ENCODE assay signal across 25 mouse cellular contexts in genomic region chr19:30744426-30744825, GRCm38 (mm10).
"Had no signal": no experiment of that assay in that cellular context is flagged by ENCODE, and none has a peak within 500 bp of the region (broad histone marks: within the 10 kb centered on the region; RNA-seq: fewer than 3 reads in every experiment).

No protein-coding gene starts in this region.

- H3K4me1 ChIP-seq: heart, embryonic 10.5 days; heart, embryonic 12.5 days; hindbrain, embryonic 10.5 days; hindbrain, embryonic 13.5 days; hindbrain, embryonic 15.5 days; kidney, embryonic 15.5 days; limb, embryonic 13.5 days; limb, embryonic 15.5 days; liver, embryonic 12.5 days had no signal

- DNase-seq: gastrocnemius, postnatal 14 days; heart, adult 11 months; heart, postnatal 10 days; heart, postnatal 36 days; kidney, adult 11 months; kidney, adult 2 months; kidney, adult 9 months; kidney, postnatal 14 days; kidney, postnatal 36 days; layer of hippocampus, adult 9-11 months; layer of hippocampus, postnatal 36 days; left cerebral cortex, postnatal 4 days had no signal

- H3K4me3 ChIP-seq: heart, embryonic 10.5 days; heart, embryonic 12.5 days; hindbrain, embryonic 10.5 days; hindbrain, embryonic 13.5 days; hindbrain, embryonic 15.5 days; kidney, embryonic 15.5 days; limb, embryonic 13.5 days; limb, embryonic 15.5 days; liver, embryonic 12.5 days had no signal

- ATAC-seq: hindbrain, postnatal 0 days; intestine, embryonic 16.5 days; liver, embryonic 12.5 days had no signal

- H3K27me3 ChIP-seq: heart, embryonic 12.5 days; hindbrain, embryonic 13.5 days; hindbrain, embryonic 15.5 days; kidney, embryonic 15.5 days; limb, embryonic 13.5 days; limb, embryonic 15.5 days; liver, embryonic 12.5 days had no signal

- H3K27ac ChIP-seq: heart, embryonic 10.5 days; hindbrain, embryonic 10.5 days; hindbrain, embryonic 13.5 days; hindbrain, embryonic 15.5 days; hindbrain, postnatal 0 days; kidney, embryonic 15.5 days; kidney, postnatal 0 days; limb, embryonic 13.5 days; limb, embryonic 15.5 days; liver, embryonic 12.5 days; liver, embryonic 14.5 days had no signal

- H3K36me3 ChIP-seq: heart, embryonic 10.5 days; heart, embryonic 12.5 days; hindbrain, embryonic 10.5 days; hindbrain, embryonic 13.5 days; hindbrain, embryonic 15.5 days; kidney, embryonic 15.5 days; limb, embryonic 13.5 days; limb, embryonic 15.5 days; liver, embryonic 12.5 days had no signal

- H3K9ac ChIP-seq: heart, embryonic 12.5 days; hindbrain, embryonic 13.5 days; hindbrain, embryonic 15.5 days; kidney, embryonic 15.5 days; limb, embryonic 13.5 days; limb, embryonic 15.5 days; liver, embryonic 12.5 days; liver, embryonic 14.5 days had no signal
